Mouse (Mus musculus) heart, postnatal 14 days (tissue): ENCODE measurements at regions not wholly inside any gene's neighbourhood (a gene's known extent, or its start where the extent isn't known, plus 50 kb on each side); places are given as distances from the start of the nearest gene placed in this dataset.

ENCODE experiments used
- DNase-seq, 2 experiments: peaks; one replicate each; pipeline ENCODE4 v3.0.0; 2021 to 2022
- intact Hi-C: fragments of 180-260 bp; cut with DNase I; formaldehyde crosslinking; loops from one replicate; pipeline ENCODE4 v1.15.1; 2025

DNA sequence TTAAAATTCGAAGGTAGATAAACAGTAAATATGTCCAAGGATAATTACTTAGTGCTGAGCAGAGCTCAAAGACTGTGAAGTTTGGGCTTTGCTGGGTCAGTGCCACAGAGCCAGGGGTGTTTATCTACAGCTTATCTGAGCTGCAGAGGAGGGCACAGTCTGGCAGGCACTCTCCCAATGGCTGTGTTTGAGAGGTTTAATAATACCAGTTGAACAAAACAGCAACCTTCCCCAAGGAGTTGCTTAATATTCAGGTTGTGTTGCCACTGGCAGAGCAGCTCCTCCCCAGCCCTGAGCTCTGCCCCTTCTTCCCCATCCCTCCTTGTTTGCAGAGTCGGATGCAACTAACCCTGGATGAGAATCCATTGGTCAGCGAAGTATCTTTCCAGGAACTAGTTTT, 173.0 kb upstream of the Glra1 start:
- no peak for DNase-seq
- intact Hi-C loops, result no loop called here

DNA sequence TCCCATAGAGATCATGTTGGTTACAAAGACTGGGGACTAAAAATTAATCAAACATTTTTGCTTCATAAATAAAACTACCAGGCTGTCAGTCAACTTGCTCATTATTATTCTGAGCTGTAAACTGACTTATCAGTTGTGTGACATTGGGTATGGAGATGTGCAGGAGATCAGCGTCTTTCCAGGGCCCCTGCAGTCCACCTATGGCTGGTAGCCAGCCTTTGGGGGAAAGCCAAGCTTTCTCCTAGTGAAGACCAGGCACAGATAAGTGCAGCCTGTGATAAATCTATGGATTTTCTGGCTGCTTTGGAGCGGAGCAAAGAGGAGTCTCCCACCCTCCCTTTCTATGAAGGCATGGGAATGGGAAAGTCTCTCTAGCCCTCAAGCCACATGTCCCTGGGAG, 172.0 kb upstream of the Glra1 start:
- DNase-seq, result no peak
- intact Hi-C loops, result no loop called here

DNA sequence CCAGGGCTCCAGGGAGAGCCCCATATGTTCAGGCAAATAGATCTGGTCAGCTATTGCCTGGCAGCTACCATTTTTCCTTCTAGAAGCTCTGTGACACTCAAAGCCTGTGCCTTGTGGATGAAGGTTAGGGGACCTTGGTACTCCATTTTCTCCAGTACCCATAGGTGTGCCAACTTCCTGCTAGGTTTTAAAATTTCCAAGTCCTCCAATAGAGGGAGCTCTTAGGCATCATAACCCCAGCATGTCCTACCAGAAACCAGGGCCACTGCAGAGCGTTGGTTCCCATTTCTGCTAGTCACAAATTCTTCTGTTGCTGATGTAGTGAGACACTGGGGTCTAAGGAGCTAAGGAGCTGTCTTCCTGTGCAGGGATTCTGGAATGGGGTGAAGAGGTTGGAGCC, 165.3 kb upstream of the Glra1 start:
- intact Hi-C loops, result no loop called here
- DNase-seq, result no peak

DNA sequence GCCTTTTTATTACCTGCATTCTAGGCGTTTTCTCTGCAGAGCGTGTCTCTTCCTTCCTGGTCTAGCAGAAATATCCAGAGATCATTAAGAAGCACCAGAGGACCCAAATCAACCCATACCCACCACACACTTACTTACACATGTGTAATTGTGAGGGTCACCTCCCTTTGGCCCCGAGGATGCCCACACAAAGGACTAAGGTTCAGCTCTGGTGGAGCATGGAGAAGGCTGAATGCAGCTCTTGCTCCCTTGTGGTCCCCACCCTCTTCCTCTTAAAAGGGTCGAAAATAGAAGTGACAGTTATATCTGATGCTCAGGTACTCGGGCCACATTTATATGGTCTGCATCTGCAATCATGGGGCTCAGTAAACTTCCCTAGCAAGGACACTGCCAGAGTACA, 164.5 kb upstream of the Glra1 start:
- no peak for DNase-seq
- intact Hi-C loops, result no loop called here

- DNase-seq, result no peak
- intact Hi-C loops, result no loop called here
Observed at GRCm38 (mm10) chr11:55772107-55772506, 164.1 kb upstream of the Glra1 start.

- intact Hi-C loops, result no loop called here
- no peak for DNase-seq
Observed at GRCm38 (mm10) chr11:55764846-55765245, 156.8 kb upstream of the Glra1 start.
